Mouse (Mus musculus): ENCODE measurements at regions not wholly inside any gene's neighbourhood (a gene's known extent, or its start where the extent isn't known, plus 50 kb on each side); places are given as distances from the start of the nearest gene placed in this dataset.
A peak's percentile ranks its signal among the peaks of the same experiment; 100 is the strongest.

DNA sequence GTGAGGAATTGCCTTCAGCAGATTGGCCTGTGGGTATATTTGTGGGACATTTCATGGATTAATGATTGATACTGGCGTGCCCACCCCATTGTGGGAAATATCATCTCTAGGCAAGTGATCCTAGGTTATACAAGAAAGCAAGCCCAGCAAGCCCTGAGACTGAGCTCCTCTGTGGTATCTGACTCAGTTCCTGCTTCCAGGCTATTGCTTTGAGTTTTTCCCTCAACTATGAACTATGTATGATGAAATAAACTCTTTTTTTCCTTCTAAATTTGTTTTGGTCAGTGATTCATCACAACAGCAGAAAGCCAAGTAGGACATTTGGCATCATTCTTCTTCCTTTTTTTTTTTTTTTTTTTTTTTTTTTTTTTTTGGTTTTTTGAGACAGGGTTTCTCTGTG lies 119.8 kb downstream of the Tbr1 start:
- DNase-seq (ENCODE audit: extremely low read depth, insufficient read length, low spot score) = peak; percentile 27

DNA sequence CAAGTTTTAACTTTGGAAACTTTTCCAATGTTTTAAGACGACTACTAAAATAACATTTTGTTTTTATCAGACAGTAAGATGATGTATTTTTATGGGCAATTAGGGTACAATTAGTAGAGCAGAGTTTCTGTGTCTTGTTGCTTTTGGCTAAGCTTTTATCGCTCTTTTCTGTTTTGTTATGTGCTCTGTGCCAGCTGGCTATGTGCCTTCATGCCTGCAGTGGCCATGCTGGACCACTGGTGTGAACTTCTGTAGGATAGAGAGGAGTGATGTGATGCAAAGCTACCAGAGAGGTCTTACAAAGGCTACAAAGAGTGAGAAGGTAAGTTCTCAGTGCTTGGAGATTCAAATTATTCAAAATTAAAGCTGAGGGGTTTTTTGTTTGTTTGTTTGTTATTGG lies 108.0 kb upstream of the Slc4a10 start:
- DNase-seq (ENCODE audit: extremely low read depth, insufficient read length, low spot score) = no peak

DNA sequence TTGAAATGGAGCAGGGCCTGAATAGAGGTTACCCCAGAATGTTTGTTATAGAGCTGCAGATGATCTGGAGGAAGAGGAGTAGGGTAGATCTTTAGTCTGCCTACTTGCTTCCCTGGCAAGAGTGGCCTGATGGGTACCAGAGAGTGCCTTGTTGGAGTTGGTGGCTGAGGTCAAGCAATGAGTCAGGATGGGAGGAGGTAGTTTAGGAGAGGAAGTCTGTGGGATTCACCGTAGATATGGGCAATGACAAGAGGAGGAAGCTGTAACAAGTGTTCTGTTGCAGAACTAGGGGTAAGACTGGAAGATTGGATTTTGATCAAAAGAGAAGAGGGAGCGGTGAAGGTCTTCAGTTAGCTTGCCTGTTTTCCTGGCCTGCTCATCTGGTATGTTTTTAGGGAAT lies 80.3 kb upstream of the Slc4a10 start:
- no peak for DNase-seq (ENCODE audit: extremely low read depth, insufficient read length, low spot score)

DNA sequence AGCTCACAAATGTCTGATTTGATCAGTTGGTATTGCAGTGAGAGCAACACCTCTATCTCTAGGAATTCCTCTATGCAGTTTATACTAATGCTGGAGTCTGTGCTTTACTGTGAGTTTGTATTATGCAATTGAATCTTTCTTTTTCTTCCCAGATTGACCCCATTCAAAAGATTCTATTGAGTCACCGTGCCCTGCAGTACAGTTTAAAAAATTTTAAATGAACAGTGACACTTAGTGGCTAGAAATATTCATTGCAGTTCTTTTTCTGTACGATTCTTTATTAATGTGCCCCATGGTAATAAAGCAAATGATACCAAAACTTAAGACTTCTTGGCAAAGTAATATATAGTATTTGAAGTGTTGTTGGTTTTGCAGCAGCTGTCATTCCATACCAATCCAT lies 78.5 kb upstream of the Slc4a10 start:
- DNase-seq (ENCODE audit: extremely low read depth, insufficient read length, low spot score) = no peak

DNA sequence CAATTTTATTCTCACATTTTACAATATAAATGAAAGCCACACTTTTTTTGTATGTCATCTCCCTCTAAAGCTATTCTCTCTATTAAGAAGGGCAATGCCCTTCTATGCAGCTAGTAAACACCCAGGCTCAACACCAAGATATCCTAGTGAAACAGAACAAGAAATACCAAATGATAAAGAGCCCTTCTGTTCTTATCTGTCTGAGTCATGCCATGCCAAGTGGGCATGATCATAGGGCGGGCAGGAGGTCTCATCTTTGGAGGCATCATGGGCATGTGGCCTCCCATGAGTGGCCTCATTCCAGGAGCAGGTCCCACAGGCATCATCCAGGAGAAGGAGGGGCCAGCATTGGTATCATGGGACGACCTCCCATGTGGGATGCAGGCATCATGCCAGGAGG lies 76.2 kb upstream of the Slc4a10 start:
- no peak for DNase-seq (ENCODE audit: extremely low read depth, insufficient read length, low spot score)

DNA sequence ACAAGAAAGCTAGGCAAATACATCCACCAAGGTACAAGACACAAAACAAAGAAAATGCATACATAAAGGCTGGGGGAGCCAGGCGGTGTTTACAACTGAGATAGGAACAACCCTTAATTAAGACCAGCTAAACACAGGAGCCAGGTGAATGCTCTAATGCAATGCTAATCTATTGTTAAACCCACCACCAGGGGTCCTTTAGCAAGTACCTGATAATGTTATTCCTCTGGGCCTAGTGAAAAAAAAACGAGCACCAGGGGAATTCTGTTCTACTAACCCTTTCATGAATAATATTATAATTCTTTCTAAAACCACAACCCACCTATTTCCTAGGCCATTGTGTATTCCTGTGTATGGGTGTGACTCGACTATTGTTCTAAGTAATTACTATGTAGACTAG lies 61.5 kb upstream of the Slc4a10 start:
- no peak for DNase-seq (ENCODE audit: extremely low read depth, insufficient read length, low spot score)

DNA sequence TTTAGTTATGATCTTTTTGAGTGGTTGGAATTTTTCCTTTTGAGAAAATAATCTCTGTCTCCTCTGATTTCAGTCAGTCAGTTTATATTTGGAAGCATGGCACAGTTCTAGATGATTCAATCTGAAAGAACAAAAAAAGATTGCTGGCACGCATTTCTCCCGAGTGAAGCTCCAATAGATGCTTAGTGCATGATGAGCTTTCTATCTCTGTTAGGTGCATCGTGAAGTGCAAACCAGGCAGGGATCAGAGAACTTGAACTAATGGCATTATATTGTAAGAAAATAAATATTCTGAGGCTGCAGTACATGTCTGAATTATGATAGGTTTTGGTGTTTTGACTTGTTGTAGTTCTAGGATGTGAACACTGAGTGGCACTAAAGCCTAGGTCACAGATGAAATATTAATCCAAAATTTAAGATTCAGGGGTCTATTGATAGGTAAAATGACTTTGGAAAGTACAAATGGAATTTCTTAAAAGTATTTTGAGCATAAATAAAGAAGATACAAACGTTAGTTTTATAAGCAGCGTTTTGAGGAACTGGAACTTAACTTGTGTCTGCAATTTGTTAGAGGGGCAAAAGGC lies 59.2 kb upstream of the Slc4a10 start:
- DNase-seq (ENCODE audit: extremely low read depth, insufficient read length, low spot score) = no peak
